Comparison of ENCODE assay signal across 8 mouse cellular contexts in genomic region chr17:14994140-14994539, GRCm38 (mm10). TPM values are rescaled to one million over a fixed set of nuclear protein-coding genes. Genes with fewer than 3 reads are reported as not detected.
"Had no signal": no experiment of that assay in that cellular context is flagged by ENCODE, and none has a peak within 500 bp of the region (broad histone marks: within the 10 kb centered on the region; RNA-seq: fewer than 3 reads in every experiment).

No protein-coding gene starts in this region.

RNA-seq across cellular contexts. Expression of gene Gm3417, which starts 15.6 kb away (rescaled TPM):
- total RNA-seq: neutrophil, adult 5-6 weeks had no signal
- polyA plus RNA-seq: neural tube, embryonic 13.5 days; neural tube, embryonic 14.5 days; neural tube, embryonic 15.5 days; small intestine, adult 2 months; stomach, embryonic 15.5 days; thymus, adult 2 months; urinary bladder, adult 2 months had no signal
